Mouse (Mus musculus): ENCODE measurements around the gene Serpinb5.

GRCm38 (mm10) chr1:106815265-106815664 is 45.7 kb upstream of the Serpinb5 start:
- TF ChIP-seq POLR2A (IDR thresholded peaks at IDR 0.05; ENCODE audit: insufficient read depth, low read depth, low read length), result no peak
- TF ChIP-seq CTCF (IDR thresholded peaks at IDR 0.05; ENCODE audit: insufficient read depth, low read depth, low read length), result no peak

All from olfactory bulb, adult 2 months (tissue).